Mouse (Mus musculus): ENCODE measurements at regions not wholly inside any gene's neighbourhood (a gene's known extent, or its start where the extent isn't known, plus 50 kb on each side); places are given as distances from the start of the nearest gene placed in this dataset.

- Histone ChIP-seq H3K4me2 (peak overlapping the region; percentile 48), H3K27me3 (replicated peaks; ENCODE audit: control insufficient read depth, insufficient read depth, low read length) (no peaks in the 10 kb centered on the region), H3K9ac (ENCODE audit: low read depth, low read length) (peak overlapping the region; percentile 25; the same call in 1 of the 2 replicates), H3K27ac (ENCODE audit: low read depth, low read length) (peak overlapping the region; percentile 94), H3K4me3 (ENCODE audit: low read depth, low read length) (no peak overlapping the region), H3K36me3 (ENCODE audit: control insufficient read depth, insufficient read depth, low read length) (no peaks in the 10 kb centered on the region), H3K4me1 (replicated peaks; ENCODE audit: control insufficient read depth, insufficient read depth, low read length) (peaks cover 57% of the 10 kb centered on the region), H3K9me3 (ENCODE audit: control insufficient read depth, low read length) (no peaks in the 10 kb centered on the region)
- DNase-seq (ENCODE audit: low spot score) (peak; percentile 54), ATAC-seq (replicated peaks; ENCODE audit: low FRiP score) (peak; percentile 69)
- WGBS: 17% methylated on average over 5 of the region's 5 CpGs
Observed at GRCm38 (mm10) chr4:95156451-95157271, 104.6 kb upstream of the Jun start.

- H3K36me3 ChIP-seq (ENCODE audit: control insufficient read depth, insufficient read depth, low read length): no peaks in the 10 kb centered on the region
- H3K4me1 ChIP-seq (replicated peaks; ENCODE audit: control insufficient read depth, insufficient read depth, low read length): peaks cover 67% of the 10 kb centered on the region
- no peak for ATAC-seq (replicated peaks; ENCODE audit: low FRiP score)
- H3K9me3 ChIP-seq (ENCODE audit: control insufficient read depth, low read length): no peaks in the 10 kb centered on the region
- no peak overlapping the region for H3K4me2 ChIP-seq
- H3K27ac ChIP-seq (ENCODE audit: low read depth, low read length): peak overlapping the region; percentile 94; the same call in 1 of the 2 replicates
- 66% methylated on average over 7 of the region's 7 CpGs for WGBS
- H3K4me3 ChIP-seq (ENCODE audit: low read depth, low read length): no peak overlapping the region
- DNase-seq (ENCODE audit: low spot score): no peak
- H3K27me3 ChIP-seq (replicated peaks; ENCODE audit: control insufficient read depth, insufficient read depth, low read length): no peaks in the 10 kb centered on the region
- H3K9ac ChIP-seq (ENCODE audit: low read depth, low read length): no peak overlapping the region
Observed at GRCm38 (mm10) chr4:95157653-95158430, 105.8 kb upstream of the Jun start.

GRCm38 (mm10) chr4:95158632-95159424, 106.8 kb upstream of the Jun start:
- no peaks in the 10 kb centered on the region for H3K36me3 ChIP-seq (ENCODE audit: control insufficient read depth, insufficient read depth, low read length)
- H3K4me2 ChIP-seq: no peak overlapping the region
- H3K4me3 ChIP-seq (ENCODE audit: low read depth, low read length): no peak overlapping the region
- ATAC-seq (replicated peaks; ENCODE audit: low FRiP score) (no peak), DNase-seq (ENCODE audit: low spot score) (no peak)
- H3K4me1 ChIP-seq (replicated peaks; ENCODE audit: control insufficient read depth, insufficient read depth, low read length): peaks cover 63% of the 10 kb centered on the region
- H3K9me3 ChIP-seq (ENCODE audit: control insufficient read depth, low read length): no peaks in the 10 kb centered on the region
- H3K9ac ChIP-seq (ENCODE audit: low read depth, low read length): no peak overlapping the region
- 79% methylated on average over 6 of the region's 6 CpGs for WGBS
- no peaks in the 10 kb centered on the region for H3K27me3 ChIP-seq (replicated peaks; ENCODE audit: control insufficient read depth, insufficient read depth, low read length)
- no peak overlapping the region for H3K27ac ChIP-seq (ENCODE audit: low read depth, low read length)

GRCm38 (mm10) chr4:95159821-95160220, 107.8 kb upstream of the Jun start:
- H3K4me1 ChIP-seq (replicated peaks; ENCODE audit: control insufficient read depth, insufficient read depth, low read length): peaks cover 54% of the 10 kb centered on the region
- H3K4me2 ChIP-seq: no peak overlapping the region
- no peak for DNase-seq (ENCODE audit: low spot score)
- no peak overlapping the region for H3K9ac ChIP-seq (ENCODE audit: low read depth, low read length)
- WGBS: 80% methylated on average over 4 of the region's 4 CpGs
- no peaks in the 10 kb centered on the region for H3K9me3 ChIP-seq (ENCODE audit: control insufficient read depth, low read length)
- H3K27me3 ChIP-seq (replicated peaks; ENCODE audit: control insufficient read depth, insufficient read depth, low read length): no peaks in the 10 kb centered on the region
- H3K36me3 ChIP-seq (ENCODE audit: control insufficient read depth, insufficient read depth, low read length): no peaks in the 10 kb centered on the region
- no peak overlapping the region for H3K4me3 ChIP-seq (ENCODE audit: low read depth, low read length)
- no peak overlapping the region for H3K27ac ChIP-seq (ENCODE audit: low read depth, low read length)
- no peak for ATAC-seq (replicated peaks; ENCODE audit: low FRiP score)

- H3K27ac ChIP-seq (ENCODE audit: low read depth, low read length): peak overlapping the region; percentile 92
- no peak for ATAC-seq (replicated peaks; ENCODE audit: low FRiP score)
- no peak for DNase-seq (ENCODE audit: low spot score)
- no peaks in the 10 kb centered on the region for H3K27me3 ChIP-seq (replicated peaks; ENCODE audit: control insufficient read depth, insufficient read depth, low read length)
- 74% methylated on average over 3 of the region's 3 CpGs for WGBS
- peak overlapping the region; percentile 85 for H3K4me2 ChIP-seq
- peak overlapping the region; percentile 89 for H3K9ac ChIP-seq (ENCODE audit: low read depth, low read length)
- no peaks in the 10 kb centered on the region for H3K9me3 ChIP-seq (ENCODE audit: control insufficient read depth, low read length)
- no peaks in the 10 kb centered on the region for H3K36me3 ChIP-seq (ENCODE audit: control insufficient read depth, insufficient read depth, low read length)
- H3K4me1 ChIP-seq (replicated peaks; ENCODE audit: control insufficient read depth, insufficient read depth, low read length): peaks cover 50% of the 10 kb centered on the region
- H3K4me3 ChIP-seq (ENCODE audit: low read depth, low read length): peak overlapping the region; percentile 55
Observed at GRCm38 (mm10) chr4:95160465-95160864, 108.4 kb upstream of the Jun start.

GRCm38 (mm10) chr4:95160912-95161669, 109.1 kb upstream of the Jun start:
- H3K4me3 ChIP-seq (ENCODE audit: low read depth, low read length): peak overlapping the region; percentile 55
- ATAC-seq (replicated peaks; ENCODE audit: low FRiP score) (peak; percentile 93), DNase-seq (ENCODE audit: low spot score) (peak; percentile 81)
- H3K4me1 ChIP-seq (replicated peaks; ENCODE audit: control insufficient read depth, insufficient read depth, low read length): peaks cover 44% of the 10 kb centered on the region
- peak overlapping the region; percentile 85 for H3K4me2 ChIP-seq
- no peaks in the 10 kb centered on the region for H3K27me3 ChIP-seq (replicated peaks; ENCODE audit: control insufficient read depth, insufficient read depth, low read length)
- no peaks in the 10 kb centered on the region for H3K9me3 ChIP-seq (ENCODE audit: control insufficient read depth, low read length)
- H3K27ac ChIP-seq (ENCODE audit: low read depth, low read length): peak overlapping the region; percentile 92
- peak overlapping the region; percentile 89 for H3K9ac ChIP-seq (ENCODE audit: low read depth, low read length)
- 2% methylated on average over 51 of the region's 53 CpGs for WGBS
- no peaks in the 10 kb centered on the region for H3K36me3 ChIP-seq (ENCODE audit: control insufficient read depth, insufficient read depth, low read length)

GRCm38 (mm10) chr4:95161670-95162020, 109.6 kb upstream of the Jun start:
- no peaks in the 10 kb centered on the region for H3K27me3 ChIP-seq (replicated peaks; ENCODE audit: control insufficient read depth, insufficient read depth, low read length)
- H3K27ac ChIP-seq (ENCODE audit: low read depth, low read length): peak overlapping the region; percentile 92
- peak overlapping the region; percentile 85 for H3K4me2 ChIP-seq
- peak overlapping the region; percentile 89 for H3K9ac ChIP-seq (ENCODE audit: low read depth, low read length)
- H3K9me3 ChIP-seq (ENCODE audit: control insufficient read depth, low read length): no peaks in the 10 kb centered on the region
- H3K36me3 ChIP-seq (ENCODE audit: control insufficient read depth, insufficient read depth, low read length): no peaks in the 10 kb centered on the region
- 15% methylated on average over 7 of the region's 7 CpGs for WGBS
- peaks cover 40% of the 10 kb centered on the region for H3K4me1 ChIP-seq (replicated peaks; ENCODE audit: control insufficient read depth, insufficient read depth, low read length)
- ATAC-seq (replicated peaks; ENCODE audit: low FRiP score) (peak; percentile 3; the same call in 1 of the 2 replicates), DNase-seq (ENCODE audit: low spot score) (no peak)
- H3K4me3 ChIP-seq (ENCODE audit: low read depth, low read length): peak overlapping the region; percentile 55

Measured in liver, embryonic 11.5 days (tissue).